Mouse (Mus musculus): ENCODE measurements around the gene Rack1. TPM values are rescaled to one million over a fixed set of nuclear protein-coding genes. Genes with fewer than 3 reads are reported as not detected.
"Not testable (repeated sequence)": the region's sequence is repeated elsewhere in the genome, so short reads cannot be mapped to it uniquely, and the experiment has no call there.

The Rack1 gene
- total and polyA plus RNA-seq, 3 experiments: 3,744 to 6,330 (median 5,265) TPM

DNA sequence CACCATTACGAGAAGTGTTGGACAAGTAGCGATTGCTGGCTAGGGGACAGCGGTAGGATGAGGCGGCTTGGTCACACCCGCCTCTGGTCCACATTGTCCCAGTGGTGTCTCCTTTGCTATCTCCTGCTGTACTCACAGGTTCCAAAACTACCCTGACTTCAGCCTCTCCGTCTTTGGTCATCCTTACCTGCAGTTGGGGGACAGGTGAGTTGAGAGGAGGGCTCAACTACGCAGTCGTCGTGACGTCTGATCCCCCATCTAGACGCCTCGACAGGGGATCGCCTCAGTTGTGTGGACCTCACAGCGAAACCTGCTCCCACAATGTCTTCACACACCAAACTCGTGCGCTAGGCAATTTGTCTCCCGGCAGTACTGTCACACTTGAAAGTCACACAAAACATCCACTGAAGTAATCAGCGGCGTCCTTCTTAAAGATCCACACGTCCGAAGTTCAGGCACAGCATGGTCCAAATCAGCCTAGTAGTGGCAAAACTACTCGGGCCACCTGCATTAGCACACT lies 24.2 kb downstream of the Rack1 start:
- H3K27me3 ChIP-seq (replicated peaks): peaks cover 9% of the 10 kb centered on the region
- peaks cover 15 to 45% of the 10 kb centered on the region in 2 experiments for H3K4me1 ChIP-seq (ENCODE audit: control insufficient read depth in 1 of 2, insufficient read depth in 2 of 2)
- in situ Hi-C loops (cut with MboI; ENCODE audit: low pct_ligation_motif_present, low pct_unique_long_range_greater_than_20kb, low sequenced_read_pairs): no loop called here
- TF ChIP-seq ZMIZ1 (IDR thresholded peaks at IDR 0.05; ENCODE audit: low read depth, low read length): no peak
- TF ChIP-seq ELF1 (IDR thresholded peaks at IDR 0.05; ENCODE audit: low read depth, low read length): no peak
- peak; percentile 9; the same call in 1 of the 2 replicates for TF ChIP-seq TCF12 (IDR thresholded peaks at IDR 0.05; ENCODE audit: low read depth, low read length)
- H3K79me2 ChIP-seq (replicated peaks; ENCODE audit: control insufficient read depth, extremely low read depth, insufficient read depth, poor library complexity, severe bottlenecking): no peaks in the 10 kb centered on the region
- no peaks in the 10 kb centered on the region for H3K36me3 ChIP-seq (replicated peaks in 1 of 2; ENCODE audit: control insufficient read depth in 1 of 2, insufficient read depth in 1 of 2, low read length in 1 of 2)
- no peak overlapping the region for H3K27ac ChIP-seq (ENCODE audit: insufficient read depth, low read depth)
- H3K9ac ChIP-seq (ENCODE audit: insufficient read depth, low read depth): no peak overlapping the region
- dilution Hi-C loops (cut with MboI; ENCODE audit: extremely low pct_ligation_motif_present, extremely low pct_unique_long_range_greater_than_20kb, low sequenced_read_pairs): no loop called here
- no peak for DNase-seq (ENCODE audit: extremely low read depth)
- peaks cover 12% of the 10 kb centered on the region for H3K9me3 ChIP-seq (replicated peaks; ENCODE audit: low read length)
- H3K4me2 ChIP-seq (ENCODE audit: insufficient read depth, low read depth, poor library complexity, severe bottlenecking): no peak overlapping the region
- H3K4me3 ChIP-seq (replicated peaks in 1 of 3; ENCODE audit: low read depth in 2 of 3, low read length in 2 of 3, poor library complexity in 1 of 3): no peak overlapping the region

GRCm38 (mm10) chr11:48825979-48826751 lies 26.0 kb downstream of the Rack1 start, which contains the start of the genes Trim7 and Gm12184:
Trim7 (plus strand) TSS chr11:48826140.
Gm12184 (minus strand) TSS chr11:48826655.
- H3K79me2 ChIP-seq (replicated peaks; ENCODE audit: control insufficient read depth, extremely low read depth, insufficient read depth, poor library complexity, severe bottlenecking); H3K36me3 ChIP-seq (replicated peaks in 1 of 2; ENCODE audit: control insufficient read depth in 1 of 2, insufficient read depth in 1 of 2, low read length in 1 of 2); dilution Hi-C loops (cut with MboI; ENCODE audit: extremely low pct_ligation_motif_present, extremely low pct_unique_long_range_greater_than_20kb, low sequenced_read_pairs); in situ Hi-C loops (cut with MboI; ENCODE audit: low pct_ligation_motif_present, low pct_unique_long_range_greater_than_20kb, low sequenced_read_pairs); DNase-seq (ENCODE audit: extremely low read depth): not testable (repeated sequence)
- H3K4me2 ChIP-seq (ENCODE audit: insufficient read depth, low read depth, poor library complexity, severe bottlenecking): peak within 1 kb of the TSS; percentile 56
- 0 out of 2 replicates have a peak, but pooled peaks have one; percentile 19 for TF ChIP-seq MXI1 (IDR thresholded peaks at IDR 0.05; ENCODE audit: low read depth, low read length)
- TF ChIP-seq CTCF (conservative IDR thresholded peaks at IDR 0.05 in 1 of 2, IDR thresholded peaks at IDR 0.05 in 1 of 2; ENCODE audit: low read depth in 2 of 2, low read length in 2 of 2): peak in 1 of 2 experiments; percentile 10; a peak in 1 of 4 replicates
- peaks cover 10 to 28% of the 10 kb centered on the region in 2 experiments for H3K4me1 ChIP-seq (ENCODE audit: control insufficient read depth in 1 of 2, insufficient read depth in 2 of 2)
- H3K9me3 ChIP-seq (replicated peaks; ENCODE audit: low read length): peaks cover 12% of the 10 kb centered on the region
- peak within 1 kb of the TSS; percentile 67 for H3K9ac ChIP-seq (ENCODE audit: insufficient read depth, low read depth)
- peak within 1 kb of the TSS; percentile 86 for H3K27ac ChIP-seq (ENCODE audit: insufficient read depth, low read depth)
- peaks cover 11% of the 10 kb centered on the region for H3K27me3 ChIP-seq (replicated peaks)
- H3K4me3 ChIP-seq (replicated peaks in 1 of 3; ENCODE audit: low read depth in 2 of 3, low read length in 2 of 3, poor library complexity in 1 of 3): peak within 1 kb of the TSS; percentile 48 to 71 (median 62)

DNA sequence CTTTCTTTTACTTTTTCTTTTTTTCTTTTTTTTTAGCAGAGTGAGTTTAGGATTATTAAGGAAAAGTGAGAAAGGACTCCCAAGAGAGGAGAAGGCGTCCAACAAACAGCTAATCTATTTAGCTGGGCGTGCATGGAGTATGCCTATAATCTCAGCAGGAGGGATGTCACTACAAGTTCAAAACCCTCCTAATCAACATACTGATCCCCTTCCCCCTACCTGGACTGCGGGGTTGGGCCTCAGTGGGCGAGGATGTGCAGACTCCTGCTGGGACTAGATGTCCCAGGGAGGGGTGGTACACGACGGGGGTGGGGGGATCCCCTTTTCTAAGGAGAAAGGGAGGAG lies 26.6 kb downstream of the Rack1 start:
- TF ChIP-seq E2F4 (IDR thresholded peaks at IDR 0.05; ENCODE audit: insufficient replicate concordance, low read depth, low read length) (no peak), UBTF (IDR thresholded peaks at IDR 0.05; ENCODE audit: low read depth, low read length) (peak; percentile 10; the same call in 1 of the 2 replicates), MXI1 (IDR thresholded peaks at IDR 0.05; ENCODE audit: low read depth, low read length) (0 out of 2 replicates have a peak, but pooled peaks have one; percentile 3), RAD21 (IDR thresholded peaks at IDR 0.05; ENCODE audit: low read depth, low read length) (no peak)
- DNase-seq (ENCODE audit: extremely low read depth): no peak
- H3K4me3 ChIP-seq (replicated peaks in 1 of 3; ENCODE audit: low read depth in 2 of 3, low read length in 2 of 3, poor library complexity in 1 of 3): peak overlapping the region; percentile 48 to 71 (median 62)
- H3K27ac ChIP-seq (ENCODE audit: insufficient read depth, low read depth): peak overlapping the region; percentile 55
- in situ Hi-C loops (cut with MboI; ENCODE audit: low pct_ligation_motif_present, low pct_unique_long_range_greater_than_20kb, low sequenced_read_pairs): no loop called here
- peak overlapping the region; percentile 67; the same call in 1 of the 2 replicates for H3K9ac ChIP-seq (ENCODE audit: insufficient read depth, low read depth)
- H3K79me2 ChIP-seq (replicated peaks; ENCODE audit: control insufficient read depth, extremely low read depth, insufficient read depth, poor library complexity, severe bottlenecking): no peaks in the 10 kb centered on the region
- H3K4me2 ChIP-seq (ENCODE audit: insufficient read depth, low read depth, poor library complexity, severe bottlenecking): peak overlapping the region; percentile 56
- peaks cover 10 to 23% of the 10 kb centered on the region in 2 experiments for H3K4me1 ChIP-seq (ENCODE audit: control insufficient read depth in 1 of 2, insufficient read depth in 2 of 2)
- peaks cover 12% of the 10 kb centered on the region for H3K9me3 ChIP-seq (replicated peaks; ENCODE audit: low read length)
- H3K36me3 ChIP-seq (replicated peaks in 1 of 2; ENCODE audit: control insufficient read depth in 1 of 2, insufficient read depth in 1 of 2, low read length in 1 of 2): no peaks in the 10 kb centered on the region
- H3K27me3 ChIP-seq (replicated peaks): peaks cover 11% of the 10 kb centered on the region
- dilution Hi-C loops (cut with MboI; ENCODE audit: extremely low pct_ligation_motif_present, extremely low pct_unique_long_range_greater_than_20kb, low sequenced_read_pairs): no loop called here
